Mouse (Mus musculus) thymus, adult 2 months (tissue): ENCODE data around the gene Sltm.

ENCODE experiments used
- CTCF ChIP-seq: fragments of 200-500 bp; IDR thresholded peaks from 2 replicates; pipeline ENCODE4 v1.5.1; 2012; ENCODE audit warnings: mild to moderate bottlenecking, control low read depth, low read length, moderate library complexity, borderline replicate concordance; ENCODE audit not compliant: control insufficient read depth, poor library complexity, insufficient read depth; ENCODE audit errors: extremely low read depth
- POLR2A ChIP-seq: fragments of 200-500 bp; IDR thresholded peaks from 2 replicates; pipeline ENCODE4 v1.6.1; 2012; ENCODE audit warnings: mild to moderate bottlenecking, low read length, control low read depth, moderate library complexity; ENCODE audit not compliant: control insufficient read depth, poor library complexity, insufficient read depth; ENCODE audit errors: extremely low read depth

- TF ChIP-seq CTCF: no peak
- no peak for TF ChIP-seq POLR2A
Observed at GRCm38 (mm10) chr9:70587171-70587570, 44.6 kb downstream of the Sltm start.
